Mouse (Mus musculus) urinary bladder, postnatal 14 days (tissue): ENCODE results near the gene Prox2.
"Not testable (repeated sequence)": the region's sequence is repeated elsewhere in the genome, so short reads cannot be mapped to it uniquely, and the experiment has no call there.

Experiments used
- DNase-seq: peaks from one replicate; pipeline ENCODE4 v3.0.0; 2021; ENCODE audit warnings: low spot score

The Prox2 gene

GRCm38 (mm10) chr12:85110698-85111592 lies at the start of gene Prox2, which contains the start of gene Dlst:
TSS of gene Prox2 (minus strand) at chr12:85110759.
TSS of gene Dlst (plus strand) at chr12:85110833.
- DNase-seq, result peak; percentile 89

- DNase-seq, result no peak
Observed at GRCm38 (mm10) chr12:85159592-85159991, 49.0 kb upstream of the Prox2 start.

- DNase-seq, result no peak
Observed at GRCm38 (mm10) chr12:85158801-85159200, 48.2 kb upstream of the Prox2 start.

GRCm38 (mm10) chr12:85157797-85158460 lies 47.4 kb upstream of the Prox2 start:
- no peak for DNase-seq

GRCm38 (mm10) chr12:85156324-85156723 lies 45.8 kb upstream of the Prox2 start:
- DNase-seq, result no peak

- DNase-seq, result no peak
Observed at GRCm38 (mm10) chr12:85153011-85153410, 42.5 kb upstream of the Prox2 start.

GRCm38 (mm10) chr12:85151002-85151774 lies 40.6 kb upstream of the Prox2 start, which contains the start of gene Rps6kl1:
TSS of gene Rps6kl1 (minus strand) at chr12:85151264.
- DNase-seq, result no peak

GRCm38 (mm10) chr12:85150321-85151001 lies 39.9 kb upstream of the Prox2 start:
- DNase-seq, result no peak

- DNase-seq, result no peak
Observed at GRCm38 (mm10) chr12:85146881-85147280, 36.3 kb upstream of the Prox2 start.

GRCm38 (mm10) chr12:85146355-85146754 lies 35.8 kb upstream of the Prox2 start:
- DNase-seq, result no peak

- DNase-seq, result no peak
Observed at GRCm38 (mm10) chr12:85145630-85146029, 35.1 kb upstream of the Prox2 start.

GRCm38 (mm10) chr12:85144821-85145220 lies 34.3 kb upstream of the Prox2 start:
- no peak for DNase-seq

GRCm38 (mm10) chr12:85144276-85144675 lies 33.7 kb upstream of the Prox2 start:
- DNase-seq, result not testable (repeated sequence)

GRCm38 (mm10) chr12:85142803-85143202 lies 32.2 kb upstream of the Prox2 start:
- peak; percentile 90 for DNase-seq

GRCm38 (mm10) chr12:85141096-85141495 lies 30.5 kb upstream of the Prox2 start:
- DNase-seq, result no peak

- no peak for DNase-seq
Observed at GRCm38 (mm10) chr12:85140036-85140701, 29.6 kb upstream of the Prox2 start.

GRCm38 (mm10) chr12:85136627-85137026 lies 26.1 kb upstream of the Prox2 start:
- no peak for DNase-seq

GRCm38 (mm10) chr12:85135513-85136470 lies 25.2 kb upstream of the Prox2 start:
- no peak for DNase-seq

- no peak for DNase-seq
Observed at GRCm38 (mm10) chr12:85134043-85134794, 23.7 kb upstream of the Prox2 start.
